Mouse (Mus musculus): ENCODE data around the gene Cyp2c29.
"Not testable (repeated sequence)": the region's sequence is repeated elsewhere in the genome, so short reads cannot be mapped to it uniquely, and the experiment has no call there.

Cyp2c29 gene

DNA sequence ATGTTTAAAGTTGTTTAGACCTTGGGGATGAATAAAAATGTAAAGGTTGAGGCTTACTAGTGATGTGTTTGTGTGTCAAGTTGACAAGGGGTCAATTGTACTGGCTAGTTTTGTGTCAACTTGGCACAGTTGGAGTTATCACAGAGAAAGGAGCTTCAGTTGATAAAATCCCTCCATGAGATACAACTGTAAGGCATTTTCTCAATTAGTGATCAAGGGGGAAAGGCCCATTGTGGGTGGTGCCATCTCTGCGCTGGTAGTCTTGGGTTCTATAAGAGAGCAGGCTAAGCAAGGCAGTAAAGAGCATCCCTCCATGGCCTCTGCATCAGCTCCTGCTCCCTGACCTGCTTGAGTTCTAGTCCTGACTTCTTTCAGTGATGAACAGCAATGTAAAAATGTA is at the start of gene Cyp2c29:
Cyp2c29 (plus strand) TSS at position 301 of the 400 bp plus-strand sequence.
- DNase-seq (ENCODE audit: low spot score in 2 of 2): not testable (repeated sequence)

DNA sequence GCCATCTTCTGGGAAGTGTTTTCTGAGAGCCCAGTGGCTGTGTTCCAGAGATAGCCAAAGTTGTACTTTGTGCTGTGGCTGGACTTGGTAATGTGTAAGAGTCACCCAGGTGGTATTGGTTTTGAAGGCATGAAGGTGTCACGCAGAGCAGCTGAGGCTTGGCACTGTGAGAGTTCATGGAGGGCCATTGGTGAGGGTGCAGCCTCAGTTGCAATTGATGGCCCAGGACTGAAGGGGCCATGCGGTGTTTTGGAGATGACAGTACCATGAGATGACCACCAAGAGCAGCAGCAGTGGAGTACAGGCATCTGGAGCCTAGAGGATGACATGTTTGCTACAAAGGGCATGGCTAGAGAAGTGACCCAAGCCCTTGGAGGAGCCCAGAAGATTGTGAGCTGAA is 2.2 kb upstream of the Cyp2c29 start:
- DNase-seq (ENCODE audit: low spot score in 2 of 2): not testable (repeated sequence)

DNA sequence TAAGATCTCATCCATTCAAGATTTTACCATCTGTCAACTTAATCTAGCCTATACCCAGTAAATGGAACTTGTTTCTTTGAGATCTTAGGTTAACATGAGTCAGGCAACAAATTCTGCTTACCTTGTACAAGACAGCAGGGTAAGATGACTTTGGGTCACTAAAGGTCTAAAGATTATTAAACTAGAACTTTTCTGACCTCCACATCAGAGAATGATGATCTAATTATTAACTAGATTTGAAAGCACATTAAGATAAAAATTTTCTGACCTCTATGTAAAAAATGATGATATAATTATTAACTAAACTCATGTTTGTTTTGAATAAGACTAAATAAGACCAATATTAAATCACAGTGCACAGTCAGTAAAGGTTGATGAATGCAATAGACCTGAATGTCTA is 13.6 kb downstream of the Cyp2c29 start:
- DNase-seq (ENCODE audit: low spot score in 2 of 2): no peak

DNA sequence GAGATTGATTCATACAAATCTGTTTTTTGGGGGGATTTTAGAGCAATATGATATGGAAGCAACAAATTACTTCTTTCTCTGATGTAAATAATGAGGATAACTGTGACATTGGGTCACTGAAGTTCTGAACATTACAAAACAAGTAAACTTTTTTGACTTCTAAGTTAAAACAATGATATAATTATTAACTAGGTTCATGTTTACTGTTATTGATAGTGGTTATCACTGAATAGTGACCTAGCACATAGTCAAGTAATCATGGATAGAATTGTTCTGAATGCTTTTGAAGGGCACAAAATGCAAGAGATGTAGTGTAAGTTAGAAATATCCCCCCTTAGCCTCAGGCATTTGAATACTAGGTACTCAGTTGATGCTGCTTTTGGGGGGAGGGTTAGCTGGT is 16.4 kb downstream of the Cyp2c29 start:
- no peak for DNase-seq (ENCODE audit: low spot score in 2 of 2)

DNA sequence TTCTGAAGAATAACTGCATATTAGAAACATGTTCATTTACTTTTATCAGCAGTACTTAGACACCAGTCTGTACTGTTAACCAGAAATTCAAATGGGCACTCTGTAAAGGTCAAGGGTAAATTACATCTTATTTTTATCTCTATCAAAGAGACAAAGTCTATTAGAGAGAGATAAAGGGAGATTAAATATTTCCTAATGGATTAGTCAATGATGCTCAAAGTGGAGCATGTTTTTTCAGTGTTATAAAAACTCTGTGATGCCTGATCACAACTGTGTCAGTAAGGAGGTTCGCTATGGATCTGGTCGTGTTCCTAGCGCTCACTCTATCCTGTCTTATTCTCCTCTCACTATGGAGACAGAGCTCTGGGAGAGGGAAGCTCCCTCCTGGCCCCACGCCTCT is 17.6 kb downstream of the Cyp2c29 start:
- DNase-seq (ENCODE audit: low spot score in 2 of 2): no peak

DNA sequence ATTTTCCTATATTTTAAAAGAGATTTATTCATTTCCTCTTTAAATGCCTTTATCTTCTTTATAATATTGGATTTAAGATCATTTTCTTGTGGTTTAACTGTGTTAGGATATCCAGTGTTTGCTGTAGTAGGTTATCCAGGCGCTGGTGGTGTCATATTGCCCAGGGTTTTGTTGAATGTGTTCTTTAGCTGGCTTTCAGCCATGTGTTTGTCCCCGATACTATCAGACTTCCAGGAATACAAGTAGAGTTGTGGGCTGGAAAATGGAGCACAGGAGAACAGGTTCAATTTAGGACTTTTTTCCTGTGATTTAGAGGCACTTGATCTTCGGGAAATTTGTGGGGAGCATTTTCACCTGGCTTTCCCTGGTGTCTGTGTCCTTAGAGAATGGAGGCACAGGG is 19.8 kb downstream of the Cyp2c29 start:
- DNase-seq (ENCODE audit: low spot score in 2 of 2): no peak

All from thymus, postnatal 10 days (tissue).